Mouse (Mus musculus): ENCODE data around the gene 2310030G06Rik. TPM values are rescaled to one million over a fixed set of nuclear protein-coding genes. Genes with fewer than 3 reads are reported as not detected.

2310030G06Rik gene
- polyA plus RNA-seq, 1 experiment from 2014 or later: 3.4 TPM

- Histone ChIP-seq H3K9ac (replicated peaks; ENCODE audit: low read length) (no peak overlapping the region), H3K9me3 (replicated peaks; ENCODE audit: control insufficient read depth, low read length) (no peaks in the 10 kb centered on the region), H3K4me3 (ENCODE audit: low read depth, low read length) (no peak overlapping the region), H3K27ac (replicated peaks; ENCODE audit: low read depth, low read length) (no peak overlapping the region), H3K4me1 (ENCODE audit: control insufficient read depth, insufficient read depth, low read length) (no peaks in the 10 kb centered on the region), H3K27me3 (ENCODE audit: control insufficient read depth, insufficient read depth, low read length) (no peaks in the 10 kb centered on the region), H3K36me3 (replicated peaks; ENCODE audit: control insufficient read depth, insufficient read depth, low read depth, low read length) (no peaks in the 10 kb centered on the region), H3K4me2 (ENCODE audit: low read depth, low read length) (no peak overlapping the region)
- DNase-seq (ENCODE audit: low spot score) (peak; percentile 31), ATAC-seq (replicated peaks; ENCODE audit: insufficient number of reproducible peaks, low FRiP score, low TSS enrichment, low read depth) (no peak)
- WGBS: 38% methylated on average over 3 of the region's 3 CpGs
Measured at GRCm38 (mm10) chr9:50724661-50725330, 21.5 kb downstream of the 2310030G06Rik start.

DNA sequence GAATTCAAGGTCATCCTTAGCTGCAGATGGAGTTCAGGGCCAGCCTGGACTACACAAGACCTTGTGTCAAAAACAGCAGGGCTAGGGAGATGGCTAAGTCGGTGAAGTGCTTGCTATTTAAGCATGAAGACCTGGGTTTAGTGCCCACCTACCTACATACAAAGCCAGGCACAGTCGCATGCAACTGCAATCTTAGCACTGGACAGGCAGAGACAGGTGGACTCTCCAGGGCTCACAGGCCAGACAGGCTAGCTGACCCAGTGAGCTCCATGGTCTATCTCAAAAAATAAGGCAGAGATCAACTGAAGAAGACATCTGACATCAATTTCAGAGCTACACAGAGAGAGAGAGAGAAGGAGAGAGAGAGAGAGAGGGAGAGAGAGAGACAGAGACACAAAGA lies 22.2 kb downstream of the 2310030G06Rik start:
- WGBS: 83% methylated on average over 2 of the region's 2 CpGs
- Histone ChIP-seq H3K4me3 (ENCODE audit: low read depth, low read length) (no peak overlapping the region), H3K4me1 (ENCODE audit: control insufficient read depth, insufficient read depth, low read length) (no peaks in the 10 kb centered on the region), H3K9ac (replicated peaks; ENCODE audit: low read length) (no peak overlapping the region), H3K27ac (replicated peaks; ENCODE audit: low read depth, low read length) (no peak overlapping the region), H3K36me3 (replicated peaks; ENCODE audit: control insufficient read depth, insufficient read depth, low read depth, low read length) (no peaks in the 10 kb centered on the region), H3K9me3 (replicated peaks; ENCODE audit: control insufficient read depth, low read length) (no peaks in the 10 kb centered on the region), H3K4me2 (ENCODE audit: low read depth, low read length) (no peak overlapping the region), H3K27me3 (ENCODE audit: control insufficient read depth, insufficient read depth, low read length) (no peaks in the 10 kb centered on the region)
- DNase-seq (ENCODE audit: low spot score) (no peak), ATAC-seq (replicated peaks; ENCODE audit: insufficient number of reproducible peaks, low FRiP score, low TSS enrichment, low read depth) (no peak)

GRCm38 (mm10) chr9:50723406-50723805 lies 22.9 kb downstream of the 2310030G06Rik start:
- no peaks in the 10 kb centered on the region for H3K9me3 ChIP-seq (replicated peaks; ENCODE audit: control insufficient read depth, low read length)
- no peak overlapping the region for H3K4me3 ChIP-seq (ENCODE audit: low read depth, low read length)
- DNase-seq (ENCODE audit: low spot score): no peak
- H3K9ac ChIP-seq (replicated peaks; ENCODE audit: low read length): no peak overlapping the region
- no peak for ATAC-seq (replicated peaks; ENCODE audit: insufficient number of reproducible peaks, low FRiP score, low TSS enrichment, low read depth)
- no peaks in the 10 kb centered on the region for H3K27me3 ChIP-seq (ENCODE audit: control insufficient read depth, insufficient read depth, low read length)
- no peak overlapping the region for H3K27ac ChIP-seq (replicated peaks; ENCODE audit: low read depth, low read length)
- H3K4me1 ChIP-seq (ENCODE audit: control insufficient read depth, insufficient read depth, low read length): no peaks in the 10 kb centered on the region
- WGBS: 78% methylated on average over 7 of the region's 7 CpGs
- H3K4me2 ChIP-seq (ENCODE audit: low read depth, low read length): no peak overlapping the region
- no peaks in the 10 kb centered on the region for H3K36me3 ChIP-seq (replicated peaks; ENCODE audit: control insufficient read depth, insufficient read depth, low read depth, low read length)

DNA sequence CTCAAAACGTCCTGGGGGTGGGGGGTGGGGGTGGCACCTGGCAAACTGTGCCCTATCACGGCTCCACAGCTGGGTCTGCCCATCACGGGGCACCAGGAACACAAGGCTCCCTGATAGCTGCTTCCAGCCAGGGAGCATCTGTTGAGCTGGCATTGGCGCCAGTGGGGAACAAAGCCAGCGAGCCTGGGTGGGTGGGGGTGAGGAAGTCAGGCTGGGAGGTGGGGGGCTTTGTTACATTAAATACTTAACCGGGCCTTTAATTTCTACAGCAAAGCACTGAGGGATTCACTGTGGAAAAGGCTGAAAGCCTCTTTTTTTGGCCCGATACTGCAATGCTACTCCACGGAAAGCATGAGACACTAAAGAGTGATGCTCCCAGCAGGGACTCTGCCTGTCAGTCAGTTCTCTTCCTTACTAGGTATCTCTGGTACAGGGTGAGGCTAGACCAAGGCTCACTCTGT lies 23.9 kb downstream of the 2310030G06Rik start:
- H3K27me3 ChIP-seq (ENCODE audit: control insufficient read depth, insufficient read depth, low read length): no peaks in the 10 kb centered on the region
- H3K4me3 ChIP-seq (ENCODE audit: low read depth, low read length): no peak overlapping the region
- ATAC-seq (replicated peaks; ENCODE audit: insufficient number of reproducible peaks, low FRiP score, low TSS enrichment, low read depth): no peak
- H3K36me3 ChIP-seq (replicated peaks; ENCODE audit: control insufficient read depth, insufficient read depth, low read depth, low read length): no peaks in the 10 kb centered on the region
- no peak overlapping the region for H3K4me2 ChIP-seq (ENCODE audit: low read depth, low read length)
- no peaks in the 10 kb centered on the region for H3K4me1 ChIP-seq (ENCODE audit: control insufficient read depth, insufficient read depth, low read length)
- no peak overlapping the region for H3K9ac ChIP-seq (replicated peaks; ENCODE audit: low read length)
- no peak overlapping the region for H3K27ac ChIP-seq (replicated peaks; ENCODE audit: low read depth, low read length)
- WGBS: 61% methylated on average over 8 of the region's 8 CpGs
- no peak for DNase-seq (ENCODE audit: low spot score)
- no peaks in the 10 kb centered on the region for H3K9me3 ChIP-seq (replicated peaks; ENCODE audit: control insufficient read depth, low read length)

DNA sequence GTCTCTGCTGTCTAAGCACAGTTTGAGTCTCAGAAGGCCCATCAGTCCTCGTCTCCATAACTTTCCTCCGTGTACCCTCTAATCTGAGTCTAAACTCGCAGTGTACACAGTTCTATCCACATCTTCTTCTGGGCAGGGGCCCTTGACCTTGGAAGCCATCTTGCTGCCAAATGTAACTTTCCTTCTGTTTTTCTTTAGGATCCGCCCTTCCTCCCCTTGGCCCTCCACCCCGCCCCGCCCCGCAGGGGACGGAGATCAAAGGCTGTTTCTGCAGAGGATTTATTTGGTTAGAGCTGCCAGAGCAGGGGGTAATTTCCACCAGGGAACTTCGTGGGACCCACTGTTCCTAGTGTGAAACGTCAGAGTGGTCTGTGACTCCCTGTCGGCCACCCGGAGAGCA lies 25.3 kb downstream of the 2310030G06Rik start:
- no peak overlapping the region for H3K4me2 ChIP-seq (ENCODE audit: low read depth, low read length)
- H3K36me3 ChIP-seq (replicated peaks; ENCODE audit: control insufficient read depth, insufficient read depth, low read depth, low read length): no peaks in the 10 kb centered on the region
- no peak for DNase-seq (ENCODE audit: low spot score)
- H3K4me1 ChIP-seq (ENCODE audit: control insufficient read depth, insufficient read depth, low read length): no peaks in the 10 kb centered on the region
- no peaks in the 10 kb centered on the region for H3K9me3 ChIP-seq (replicated peaks; ENCODE audit: control insufficient read depth, low read length)
- no peak overlapping the region for H3K4me3 ChIP-seq (ENCODE audit: low read depth, low read length)
- no peak overlapping the region for H3K9ac ChIP-seq (replicated peaks; ENCODE audit: low read length)
- no peak for ATAC-seq (replicated peaks; ENCODE audit: insufficient number of reproducible peaks, low FRiP score, low TSS enrichment, low read depth)
- WGBS: 34% methylated on average over 12 of the region's 12 CpGs
- no peaks in the 10 kb centered on the region for H3K27me3 ChIP-seq (ENCODE audit: control insufficient read depth, insufficient read depth, low read length)
- no peak overlapping the region for H3K27ac ChIP-seq (replicated peaks; ENCODE audit: low read depth, low read length)

DNA sequence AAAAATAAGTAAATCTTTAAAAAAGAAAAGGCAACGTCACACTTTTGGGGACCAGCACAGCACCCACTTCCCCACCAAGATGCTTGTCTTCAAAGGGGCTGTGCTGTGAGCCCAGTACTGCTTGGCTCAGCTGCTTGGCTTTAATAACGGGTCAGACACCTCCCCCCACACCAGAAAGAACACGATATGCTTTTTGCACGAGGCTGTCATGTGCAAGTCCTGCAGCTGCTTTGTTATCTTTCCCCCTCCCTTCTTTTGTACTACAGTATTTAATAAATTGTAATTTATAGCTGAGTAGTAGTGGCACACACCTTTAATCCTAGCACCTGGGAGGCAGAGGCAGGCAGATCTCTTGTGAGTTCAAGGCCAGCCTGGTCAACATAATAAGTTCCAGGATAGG lies 27.5 kb downstream of the 2310030G06Rik start:
- Histone ChIP-seq H3K27ac (replicated peaks; ENCODE audit: low read depth, low read length) (no peak overlapping the region), H3K9me3 (replicated peaks; ENCODE audit: control insufficient read depth, low read length) (no peaks in the 10 kb centered on the region), H3K27me3 (ENCODE audit: control insufficient read depth, insufficient read depth, low read length) (no peaks in the 10 kb centered on the region), H3K9ac (replicated peaks; ENCODE audit: low read length) (no peak overlapping the region), H3K4me1 (ENCODE audit: control insufficient read depth, insufficient read depth, low read length) (no peaks in the 10 kb centered on the region), H3K36me3 (replicated peaks; ENCODE audit: control insufficient read depth, insufficient read depth, low read depth, low read length) (no peaks in the 10 kb centered on the region), H3K4me3 (ENCODE audit: low read depth, low read length) (no peak overlapping the region), H3K4me2 (ENCODE audit: low read depth, low read length) (no peak overlapping the region)
- DNase-seq (ENCODE audit: low spot score): no peak
- no peak for ATAC-seq (replicated peaks; ENCODE audit: insufficient number of reproducible peaks, low FRiP score, low TSS enrichment, low read depth)
- 77% methylated on average over 4 of the region's 4 CpGs for WGBS

DNA sequence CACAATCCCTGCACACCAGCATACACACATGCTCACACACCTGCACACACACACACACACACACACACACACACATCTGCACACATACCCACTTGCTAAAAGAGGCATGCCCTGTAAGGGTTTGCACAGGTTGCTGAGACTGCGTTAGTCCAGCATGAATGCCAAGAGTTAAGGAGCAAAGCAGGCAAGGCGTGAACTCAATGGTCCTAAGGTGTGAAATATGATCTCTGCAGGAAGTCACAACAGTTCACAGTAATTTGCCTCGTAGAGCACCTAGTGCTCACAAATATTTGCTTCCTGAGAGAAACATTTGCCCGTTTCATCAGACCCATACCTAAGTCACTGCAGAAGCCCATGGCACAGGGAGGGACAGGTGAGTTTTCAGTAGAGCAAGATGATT lies 32.1 kb downstream of the 2310030G06Rik start:
- Histone ChIP-seq H3K4me1 (ENCODE audit: control insufficient read depth, insufficient read depth, low read length) (no peaks in the 10 kb centered on the region), H3K27me3 (ENCODE audit: control insufficient read depth, insufficient read depth, low read length) (no peaks in the 10 kb centered on the region), H3K36me3 (replicated peaks; ENCODE audit: control insufficient read depth, insufficient read depth, low read depth, low read length) (no peaks in the 10 kb centered on the region), H3K4me2 (ENCODE audit: low read depth, low read length) (no peak overlapping the region), H3K9me3 (replicated peaks; ENCODE audit: control insufficient read depth, low read length) (no peaks in the 10 kb centered on the region), H3K27ac (replicated peaks; ENCODE audit: low read depth, low read length) (no peak overlapping the region), H3K4me3 (ENCODE audit: low read depth, low read length) (no peak overlapping the region), H3K9ac (replicated peaks; ENCODE audit: low read length) (no peak overlapping the region)
- ATAC-seq (replicated peaks; ENCODE audit: insufficient number of reproducible peaks, low FRiP score, low TSS enrichment, low read depth) (no peak), DNase-seq (ENCODE audit: low spot score) (no peak)
- WGBS: 47% methylated on average over 4 of the region's 4 CpGs

DNA sequence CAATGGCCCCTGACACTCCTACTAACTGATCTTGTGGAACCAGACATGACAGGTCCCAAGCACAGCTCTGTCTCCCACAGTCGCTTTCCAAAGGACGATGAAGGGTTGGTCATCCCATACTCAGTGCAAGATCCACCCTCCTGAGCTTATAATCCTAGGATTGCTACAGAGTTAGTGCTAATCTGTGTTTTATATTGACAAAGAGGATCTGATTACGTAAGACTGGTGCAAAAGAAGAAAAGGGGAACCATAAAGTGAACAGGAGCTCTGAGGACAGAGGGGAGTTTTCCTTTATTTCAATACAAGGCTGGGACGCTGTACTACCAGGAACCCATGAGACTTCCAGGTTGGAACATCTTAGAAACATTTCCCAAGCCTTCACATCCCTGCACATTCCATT lies 35.0 kb downstream of the 2310030G06Rik start:
- H3K4me3 ChIP-seq (ENCODE audit: low read depth, low read length): no peak overlapping the region
- H3K9me3 ChIP-seq (replicated peaks; ENCODE audit: control insufficient read depth, low read length): no peaks in the 10 kb centered on the region
- H3K27me3 ChIP-seq (ENCODE audit: control insufficient read depth, insufficient read depth, low read length): no peaks in the 10 kb centered on the region
- no peaks in the 10 kb centered on the region for H3K4me1 ChIP-seq (ENCODE audit: control insufficient read depth, insufficient read depth, low read length)
- no peak for DNase-seq (ENCODE audit: low spot score)
- no peak overlapping the region for H3K27ac ChIP-seq (replicated peaks; ENCODE audit: low read depth, low read length)
- no peak overlapping the region for H3K9ac ChIP-seq (replicated peaks; ENCODE audit: low read length)
- 89% methylated on average over 4 of the region's 4 CpGs for WGBS
- no peaks in the 10 kb centered on the region for H3K36me3 ChIP-seq (replicated peaks; ENCODE audit: control insufficient read depth, insufficient read depth, low read depth, low read length)
- no peak for ATAC-seq (replicated peaks; ENCODE audit: insufficient number of reproducible peaks, low FRiP score, low TSS enrichment, low read depth)
- H3K4me2 ChIP-seq (ENCODE audit: low read depth, low read length): no peak overlapping the region

All from embryonic facial prominence, embryonic 11.5 days (tissue).